Mouse (Mus musculus): ENCODE measurements around the gene Aars. TPM values are rescaled to one million over a fixed set of nuclear protein-coding genes. Genes with fewer than 3 reads are reported as not detected.

Aars gene
- polyA plus RNA-seq, 1 experiment from 2014 or later = 64.5 TPM

DNA sequence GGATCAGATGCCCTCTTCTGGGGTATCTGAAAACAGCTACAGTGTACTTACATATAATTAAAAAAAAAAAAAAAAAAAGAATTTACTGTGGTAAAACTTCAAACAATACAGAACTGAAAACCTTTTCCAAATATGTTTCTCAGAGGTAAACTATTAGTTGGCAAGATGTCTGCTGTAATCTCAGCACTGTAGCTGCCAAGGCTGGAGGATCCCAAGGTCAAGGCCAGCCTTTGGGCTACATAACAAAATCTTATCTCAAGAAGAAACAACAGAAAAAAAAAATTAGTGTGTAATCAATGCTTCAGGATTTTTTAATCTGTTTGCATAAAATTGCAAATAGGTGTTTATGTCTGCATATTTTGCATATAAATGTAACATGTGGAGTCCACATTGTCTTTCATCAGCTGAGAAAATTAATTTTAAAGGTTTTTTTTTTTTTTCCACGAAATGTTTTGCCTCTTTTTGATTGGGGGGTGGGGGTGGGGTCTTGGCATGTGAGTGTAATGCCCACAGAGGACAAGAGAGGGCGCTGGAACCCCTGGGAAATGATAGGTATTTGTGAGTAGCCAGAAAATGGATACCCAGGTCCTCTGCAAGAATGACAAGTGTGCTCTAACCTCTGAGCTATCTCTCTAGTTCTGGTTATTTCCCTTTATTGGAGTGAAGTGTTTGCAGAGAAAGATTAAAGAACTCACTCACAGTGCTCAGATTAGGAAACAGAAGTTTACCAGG, 11.2 kb downstream of the Aars start:
- H3K4me1 ChIP-seq (replicated peaks; ENCODE audit: control insufficient read depth, insufficient read depth, low read length) = no peaks in the 10 kb centered on the region
- WGBS = 48% methylated on average over 2 of the region's 2 CpGs
- peaks cover 40% of the 10 kb centered on the region for H3K36me3 ChIP-seq (ENCODE audit: control insufficient read depth, insufficient read depth, low read length)
- peak; percentile 27 for DNase-seq (ENCODE audit: low spot score)
- H3K27ac ChIP-seq (ENCODE audit: low read depth, low read length) = no peak overlapping the region
- no peaks in the 10 kb centered on the region for H3K9me3 ChIP-seq (ENCODE audit: control insufficient read depth, low read length)
- H3K9ac ChIP-seq (ENCODE audit: low read depth, low read length) = no peak overlapping the region
- H3K4me2 ChIP-seq (replicated peaks; ENCODE audit: low read depth, low read length) = no peak overlapping the region
- no peak overlapping the region for H3K4me3 ChIP-seq (ENCODE audit: low read depth, low read length)
- H3K27me3 ChIP-seq (ENCODE audit: control insufficient read depth, insufficient read depth, low read length) = no peaks in the 10 kb centered on the region
- no peak for ATAC-seq (ENCODE audit: low FRiP score)

DNA sequence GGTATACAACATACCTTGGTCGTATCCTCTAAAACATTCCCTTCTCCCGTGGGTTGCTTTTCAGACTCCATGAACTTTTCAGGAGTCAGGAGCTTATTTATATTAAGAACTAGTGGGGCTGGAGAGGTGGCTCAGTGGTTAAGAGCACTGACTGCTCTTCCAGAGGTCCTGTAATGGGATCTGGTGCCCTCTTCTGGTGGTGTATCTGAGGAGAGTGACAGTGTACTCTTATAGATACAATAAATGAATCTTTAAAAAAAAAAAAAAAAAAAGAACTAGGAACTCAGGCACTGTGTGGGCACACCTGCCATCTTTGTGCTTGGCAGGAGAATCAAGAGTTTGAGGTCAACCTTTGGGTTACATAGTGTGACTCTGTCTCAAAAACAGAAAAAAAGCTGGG, 15.8 kb downstream of the Aars start:
- Histone ChIP-seq H3K4me2 (replicated peaks; ENCODE audit: low read depth, low read length) (no peak overlapping the region), H3K27ac (ENCODE audit: low read depth, low read length) (no peak overlapping the region), H3K4me1 (replicated peaks; ENCODE audit: control insufficient read depth, insufficient read depth, low read length) (no peaks in the 10 kb centered on the region), H3K9ac (ENCODE audit: low read depth, low read length) (no peak overlapping the region), H3K4me3 (ENCODE audit: low read depth, low read length) (no peak overlapping the region), H3K9me3 (ENCODE audit: control insufficient read depth, low read length) (no peaks in the 10 kb centered on the region), H3K36me3 (ENCODE audit: control insufficient read depth, insufficient read depth, low read length) (peaks cover 38% of the 10 kb centered on the region), H3K27me3 (ENCODE audit: control insufficient read depth, insufficient read depth, low read length) (no peaks in the 10 kb centered on the region)
- ATAC-seq (ENCODE audit: low FRiP score) = no peak
- WGBS = 97% methylated on average over 2 of the region's 2 CpGs
- no peak for DNase-seq (ENCODE audit: low spot score)

DNA sequence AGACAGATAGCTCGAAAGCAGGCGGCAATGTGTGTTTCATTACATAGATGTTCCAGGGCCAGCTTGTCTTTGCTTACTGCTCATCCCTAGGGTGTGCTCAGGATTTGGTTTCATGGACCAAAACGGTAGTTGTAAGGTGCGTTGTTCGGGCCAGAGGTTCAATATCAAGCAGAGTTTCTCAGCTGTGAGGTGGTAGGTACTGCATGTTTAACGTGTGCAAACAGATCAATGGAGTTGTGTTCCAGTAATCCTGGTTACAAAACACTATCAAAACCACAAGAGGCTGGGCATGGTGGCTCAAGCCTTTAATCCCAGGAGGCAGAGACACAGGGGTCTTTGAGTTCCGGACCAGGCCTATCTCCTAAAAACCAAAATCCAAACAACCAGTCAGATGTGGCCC, 16.2 kb downstream of the Aars start:
- Histone ChIP-seq H3K9ac (ENCODE audit: low read depth, low read length) (no peak overlapping the region), H3K4me3 (ENCODE audit: low read depth, low read length) (no peak overlapping the region), H3K4me2 (replicated peaks; ENCODE audit: low read depth, low read length) (no peak overlapping the region), H3K36me3 (ENCODE audit: control insufficient read depth, insufficient read depth, low read length) (peaks cover 40% of the 10 kb centered on the region), H3K27ac (ENCODE audit: low read depth, low read length) (no peak overlapping the region), H3K27me3 (ENCODE audit: control insufficient read depth, insufficient read depth, low read length) (no peaks in the 10 kb centered on the region), H3K9me3 (ENCODE audit: control insufficient read depth, low read length) (no peaks in the 10 kb centered on the region), H3K4me1 (replicated peaks; ENCODE audit: control insufficient read depth, insufficient read depth, low read length) (no peaks in the 10 kb centered on the region)
- over 99% methylated on average over 7 of the region's 7 CpGs for WGBS
- DNase-seq (ENCODE audit: low spot score) (no peak), ATAC-seq (ENCODE audit: low FRiP score) (no peak)

DNA sequence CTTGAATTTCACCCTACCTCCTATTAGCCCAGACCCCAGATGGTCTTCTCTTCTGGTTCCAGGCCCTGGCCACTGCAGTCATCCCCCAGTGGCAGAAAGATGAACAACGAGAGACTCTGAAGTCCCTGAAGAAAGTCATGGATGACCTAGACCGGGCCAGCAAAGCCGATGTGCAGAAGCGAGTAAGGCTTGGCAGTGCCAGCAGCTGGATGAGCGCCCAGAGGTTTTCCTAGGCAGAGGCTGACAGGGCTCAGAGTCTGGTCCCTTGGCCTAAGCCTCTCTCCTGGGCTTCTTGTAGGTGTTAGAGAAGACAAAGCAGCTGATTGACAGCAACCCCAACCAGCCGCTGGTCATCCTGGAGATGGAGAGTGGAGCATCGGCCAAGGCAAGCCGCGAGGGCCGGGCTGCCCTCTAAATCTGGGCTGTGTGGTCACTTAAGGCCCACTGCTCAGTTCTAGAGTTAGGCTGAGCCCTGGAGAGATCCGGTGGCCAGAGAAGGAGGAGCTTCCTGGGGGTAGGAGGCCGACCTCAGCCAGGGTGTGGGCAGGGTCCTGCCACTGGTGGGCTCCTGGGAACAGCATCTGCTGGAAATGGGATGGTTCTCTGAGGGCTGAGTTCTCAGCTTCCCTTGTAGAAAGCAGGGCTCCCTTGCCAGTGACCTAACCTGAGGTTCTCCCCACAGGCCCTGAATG, 21.0 kb downstream of the Aars start:
- H3K4me1 ChIP-seq (replicated peaks; ENCODE audit: control insufficient read depth, insufficient read depth, low read length) = peaks cover 8% of the 10 kb centered on the region
- DNase-seq (ENCODE audit: low spot score) (no peak), ATAC-seq (ENCODE audit: low FRiP score) (no peak)
- H3K27ac ChIP-seq (ENCODE audit: low read depth, low read length) = no peak overlapping the region
- H3K9me3 ChIP-seq (ENCODE audit: control insufficient read depth, low read length) = no peaks in the 10 kb centered on the region
- WGBS = 94% methylated on average over 12 of the region's 12 CpGs
- no peaks in the 10 kb centered on the region for H3K27me3 ChIP-seq (ENCODE audit: control insufficient read depth, insufficient read depth, low read length)
- H3K9ac ChIP-seq (ENCODE audit: low read depth, low read length) = no peak overlapping the region
- peaks cover 32% of the 10 kb centered on the region for H3K36me3 ChIP-seq (ENCODE audit: control insufficient read depth, insufficient read depth, low read length)
- H3K4me2 ChIP-seq (replicated peaks; ENCODE audit: low read depth, low read length) = no peak overlapping the region
- H3K4me3 ChIP-seq (ENCODE audit: low read depth, low read length) = no peak overlapping the region

DNA sequence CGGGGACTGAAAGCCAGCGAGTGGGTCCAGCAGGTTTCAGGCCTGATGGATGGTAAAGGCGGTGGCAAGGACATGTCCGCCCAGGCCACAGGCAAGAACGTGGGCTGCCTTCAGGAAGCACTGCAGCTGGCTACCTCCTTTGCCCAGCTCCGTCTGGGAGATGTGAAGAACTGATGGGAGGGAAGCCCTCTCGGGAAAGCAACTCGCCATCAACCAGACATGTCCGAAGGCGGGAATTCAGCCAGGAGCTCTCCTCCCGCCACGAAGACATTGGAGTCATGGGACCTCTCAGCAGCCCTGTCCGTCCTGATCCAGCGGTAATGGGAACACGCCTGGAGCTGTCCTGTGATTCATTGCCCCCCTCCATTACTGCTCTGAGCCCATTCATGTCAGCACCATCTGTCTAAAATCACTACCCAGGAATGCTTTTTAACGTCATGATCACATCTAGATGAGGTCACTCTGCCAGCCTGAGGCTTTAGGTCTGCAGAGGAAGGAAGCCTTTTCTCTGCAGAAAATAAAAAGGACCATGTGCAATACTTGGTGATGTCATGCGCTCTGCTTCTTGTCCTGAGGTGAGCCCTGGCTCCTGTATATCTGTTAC, 22.2 kb downstream of the Aars start:
- H3K36me3 ChIP-seq (ENCODE audit: control insufficient read depth, insufficient read depth, low read length) = peaks cover 26% of the 10 kb centered on the region
- H3K4me1 ChIP-seq (replicated peaks; ENCODE audit: control insufficient read depth, insufficient read depth, low read length) = peaks cover 8% of the 10 kb centered on the region
- H3K9me3 ChIP-seq (ENCODE audit: control insufficient read depth, low read length) = no peaks in the 10 kb centered on the region
- no peak overlapping the region for H3K9ac ChIP-seq (ENCODE audit: low read depth, low read length)
- 92% methylated on average over 17 of the region's 17 CpGs for WGBS
- DNase-seq (ENCODE audit: low spot score) (no peak), ATAC-seq (ENCODE audit: low FRiP score) (no peak)
- H3K27me3 ChIP-seq (ENCODE audit: control insufficient read depth, insufficient read depth, low read length) = no peaks in the 10 kb centered on the region
- H3K4me2 ChIP-seq (replicated peaks; ENCODE audit: low read depth, low read length) = no peak overlapping the region
- no peak overlapping the region for H3K4me3 ChIP-seq (ENCODE audit: low read depth, low read length)
- no peak overlapping the region for H3K27ac ChIP-seq (ENCODE audit: low read depth, low read length)

DNA sequence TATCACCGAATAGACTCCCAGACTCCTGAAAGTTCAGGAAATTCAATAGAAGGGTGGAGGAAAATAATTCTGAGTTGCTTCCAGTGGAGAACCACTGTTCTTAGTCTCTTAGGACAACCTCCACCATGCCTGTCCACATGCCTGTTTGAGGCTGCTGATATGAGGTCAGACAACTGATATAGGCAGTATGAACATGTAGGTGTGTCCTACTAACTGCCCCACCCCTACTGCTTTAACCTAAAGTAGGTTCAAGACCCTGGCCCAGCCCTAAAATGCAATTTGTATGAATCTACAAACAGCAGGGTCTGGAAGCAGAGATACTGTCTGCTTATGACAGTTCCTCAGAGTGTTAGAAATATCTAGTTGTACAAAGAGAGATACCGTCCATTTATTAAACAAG, 22.7 kb downstream of the Aars start:
- H3K27ac ChIP-seq (ENCODE audit: low read depth, low read length) = no peak overlapping the region
- no peaks in the 10 kb centered on the region for H3K27me3 ChIP-seq (ENCODE audit: control insufficient read depth, insufficient read depth, low read length)
- no peak overlapping the region for H3K4me3 ChIP-seq (ENCODE audit: low read depth, low read length)
- H3K9ac ChIP-seq (ENCODE audit: low read depth, low read length) = no peak overlapping the region
- H3K4me2 ChIP-seq (replicated peaks; ENCODE audit: low read depth, low read length) = no peak overlapping the region
- peaks cover 8% of the 10 kb centered on the region for H3K4me1 ChIP-seq (replicated peaks; ENCODE audit: control insufficient read depth, insufficient read depth, low read length)
- DNase-seq (ENCODE audit: low spot score) (no peak), ATAC-seq (ENCODE audit: low FRiP score) (peak; percentile 31)
- H3K36me3 ChIP-seq (ENCODE audit: control insufficient read depth, insufficient read depth, low read length) = peaks cover 21% of the 10 kb centered on the region
- H3K9me3 ChIP-seq (ENCODE audit: control insufficient read depth, low read length) = no peaks in the 10 kb centered on the region
- WGBS = 64% methylated on average over 2 of the region's 2 CpGs

DNA sequence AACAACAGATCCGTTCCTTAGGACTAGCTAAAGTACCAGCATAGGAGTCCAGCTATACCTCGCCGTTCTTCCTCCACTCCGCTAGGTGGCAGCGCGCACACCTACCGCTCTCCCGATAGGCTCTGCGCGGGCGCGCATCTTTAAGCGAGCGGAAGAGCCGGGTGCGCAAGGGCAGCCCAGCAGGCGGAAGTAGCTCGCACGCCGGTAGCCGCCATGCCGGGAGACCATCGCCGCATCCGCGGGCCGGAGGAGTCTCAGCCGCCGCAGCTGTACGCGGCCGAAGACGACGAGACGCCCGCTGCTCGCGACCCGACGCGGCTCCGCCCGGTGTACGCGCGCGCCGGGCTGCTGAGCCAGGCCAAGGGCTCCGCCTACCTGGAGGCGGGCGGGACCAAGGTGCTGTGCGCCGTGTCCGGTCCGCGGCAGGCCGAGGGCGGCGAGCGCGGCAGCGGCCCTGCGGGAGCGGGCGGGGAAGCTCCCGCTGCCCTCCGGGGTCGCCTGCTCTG, 23.3 kb downstream of the Aars start, which contains the start of gene Exosc6:
Exosc6 (plus strand) TSS at position 182 of the 506 bp plus-strand sequence.
- Histone ChIP-seq H3K9ac (ENCODE audit: low read depth, low read length) (peak within 1 kb of the TSS; percentile 85), H3K4me3 (ENCODE audit: low read depth, low read length) (peak within 1 kb of the TSS; percentile 98), H3K27me3 (ENCODE audit: control insufficient read depth, insufficient read depth, low read length) (no peaks in the 10 kb centered on the region), H3K9me3 (ENCODE audit: control insufficient read depth, low read length) (no peaks in the 10 kb centered on the region), H3K36me3 (ENCODE audit: control insufficient read depth, insufficient read depth, low read length) (peaks cover 21% of the 10 kb centered on the region), H3K4me2 (replicated peaks; ENCODE audit: low read depth, low read length) (peak within 1 kb of the TSS; percentile 88), H3K4me1 (replicated peaks; ENCODE audit: control insufficient read depth, insufficient read depth, low read length) (peaks cover 8% of the 10 kb centered on the region), H3K27ac (ENCODE audit: low read depth, low read length) (peak within 1 kb of the TSS; percentile 38)
- ATAC-seq (ENCODE audit: low FRiP score) = peak; percentile 90
- WGBS = under 1% methylated on average over 66 of the region's 68 CpGs
- DNase-seq (ENCODE audit: low spot score) = peak; percentile 96

DNA sequence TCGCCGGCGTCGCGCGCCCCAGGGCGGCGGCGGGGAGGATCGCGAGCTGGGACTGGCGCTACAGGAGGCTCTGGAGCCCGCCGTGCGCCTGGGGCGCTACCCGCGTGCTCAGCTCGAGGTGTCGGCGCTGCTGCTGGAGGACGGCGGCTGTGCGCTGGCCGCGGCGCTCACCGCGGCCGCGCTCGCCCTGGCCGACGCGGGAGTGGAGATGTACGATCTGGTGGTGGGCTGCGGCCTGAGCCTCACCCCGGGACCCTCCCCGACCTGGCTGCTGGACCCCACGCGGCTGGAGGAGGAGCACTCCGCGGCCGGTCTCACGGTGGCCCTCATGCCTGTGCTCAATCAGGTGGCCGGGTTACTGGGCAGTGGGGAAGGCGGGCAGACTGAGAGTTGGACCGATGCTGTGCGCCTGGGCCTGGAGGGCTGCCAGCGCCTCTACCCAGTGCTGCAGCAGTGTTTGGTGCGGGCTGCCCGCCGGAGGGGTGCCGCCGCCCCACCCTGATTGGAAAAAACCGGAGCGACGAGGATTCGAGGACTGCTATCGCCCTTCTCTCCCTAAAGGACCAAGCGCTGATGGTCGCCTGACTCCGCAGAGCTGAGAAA, 23.8 kb downstream of the Aars start:
- Histone ChIP-seq H3K4me2 (replicated peaks; ENCODE audit: low read depth, low read length) (peak overlapping the region; percentile 88), H3K27me3 (ENCODE audit: control insufficient read depth, insufficient read depth, low read length) (no peaks in the 10 kb centered on the region), H3K9me3 (ENCODE audit: control insufficient read depth, low read length) (no peaks in the 10 kb centered on the region), H3K4me3 (ENCODE audit: low read depth, low read length) (peak overlapping the region; percentile 98), H3K27ac (ENCODE audit: low read depth, low read length) (peak overlapping the region; percentile 38), H3K4me1 (replicated peaks; ENCODE audit: control insufficient read depth, insufficient read depth, low read length) (peaks cover 8% of the 10 kb centered on the region), H3K36me3 (ENCODE audit: control insufficient read depth, insufficient read depth, low read length) (peaks cover 20% of the 10 kb centered on the region), H3K9ac (ENCODE audit: low read depth, low read length) (peak overlapping the region; percentile 85)
- DNase-seq (ENCODE audit: low spot score) (peak; percentile 19), ATAC-seq (ENCODE audit: low FRiP score) (peak; percentile 57)
- WGBS = 1% methylated on average over 53 of the region's 63 CpGs

Data from hindbrain, embryonic 11.5 days (tissue).